Mouse (Mus musculus) mouse trophoblast stem cell (cell line): ENCODE results near the gene Cym.

Experiments used
- in situ Hi-C, 2 experiments: fragments of 300-500 bp; cut with MseI, MboI; formaldehyde crosslinking; loops; 2 replicates in 1 of 2; 3 replicates in 1 of 2; pipeline ENCODE4 v1.15.1; 2025

Gene Cym

GRCm38 (mm10) chr3:107171964-107172363, 49.6 kb downstream of the Cym start:
- in situ Hi-C loops = no loop called here

- in situ Hi-C loops = no loop called here
Observed at GRCm38 (mm10) chr3:107169552-107169951, 52.0 kb downstream of the Cym start.

GRCm38 (mm10) chr3:107162741-107163140, 58.8 kb downstream of the Cym start:
- in situ Hi-C loops = no loop called here
